Mouse (Mus musculus): Measurements from ENCODE around the gene Pcif1.
A peak's percentile ranks its signal among the peaks of the same experiment; 100 is the strongest.
"Not testable (repeated sequence)": the region's sequence is repeated elsewhere in the genome, so short reads cannot be mapped to it uniquely, and the experiment has no call there.

Pcif1 gene

DNA sequence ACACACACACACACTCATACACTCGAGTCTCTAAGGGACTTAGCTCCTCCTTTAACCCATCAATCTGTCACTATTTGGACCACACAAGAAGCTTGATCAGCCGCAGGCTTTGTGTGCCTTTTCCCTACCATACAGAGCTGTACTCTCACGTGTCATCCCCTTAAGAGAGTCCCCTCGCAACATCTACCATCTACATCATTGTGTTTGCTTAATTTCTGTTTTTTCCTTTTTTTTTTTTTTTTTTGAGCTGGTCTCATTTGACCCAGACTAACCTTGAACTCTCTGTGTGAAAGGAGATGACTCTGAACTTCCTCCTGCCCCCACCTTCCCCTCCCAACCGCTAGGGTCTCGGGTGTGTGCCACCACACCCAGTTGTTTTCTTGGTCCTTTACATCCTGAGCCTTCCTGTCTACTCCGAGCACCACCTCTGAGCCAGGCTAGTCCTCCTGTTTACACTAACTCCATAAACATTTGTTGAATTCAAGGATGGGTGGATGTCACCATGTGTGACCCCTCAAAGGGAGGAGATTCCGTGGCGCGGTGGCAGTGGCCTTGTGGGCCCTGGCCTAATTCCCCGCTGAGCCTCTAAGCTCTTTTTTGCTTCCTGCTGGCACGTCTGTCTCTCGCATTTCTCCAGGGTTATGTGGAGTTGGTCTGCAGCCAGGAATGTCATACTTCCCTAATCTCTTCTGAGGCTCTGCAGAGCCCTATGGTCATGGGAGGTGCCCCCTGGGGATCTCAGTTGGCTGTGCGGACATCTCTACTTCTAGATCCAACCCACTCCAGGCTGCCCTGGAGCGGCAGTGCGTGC, 12.2 kb upstream of the Pcif1 start:
- no peak for DNase-seq

DNA sequence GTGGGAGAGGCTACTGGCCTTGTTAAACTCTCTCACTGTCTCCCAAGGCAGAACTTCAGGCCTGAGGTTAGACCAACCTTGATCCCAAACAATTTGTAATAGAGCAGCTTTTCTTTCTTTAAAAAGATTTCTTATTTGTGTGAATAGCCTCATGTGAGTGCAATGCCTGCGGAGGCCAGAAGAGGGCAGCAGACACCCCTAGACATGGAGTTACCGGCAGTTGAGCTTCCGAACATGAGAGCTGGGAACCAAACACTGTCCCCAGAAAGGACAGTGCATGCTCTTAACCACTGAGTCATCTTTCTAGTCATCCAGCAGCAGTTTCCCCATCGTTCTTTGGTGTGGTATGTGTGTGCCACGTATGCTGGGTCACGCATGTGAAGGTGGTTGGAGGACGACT, 11.5 kb upstream of the Pcif1 start:
- no peak for DNase-seq

DNA sequence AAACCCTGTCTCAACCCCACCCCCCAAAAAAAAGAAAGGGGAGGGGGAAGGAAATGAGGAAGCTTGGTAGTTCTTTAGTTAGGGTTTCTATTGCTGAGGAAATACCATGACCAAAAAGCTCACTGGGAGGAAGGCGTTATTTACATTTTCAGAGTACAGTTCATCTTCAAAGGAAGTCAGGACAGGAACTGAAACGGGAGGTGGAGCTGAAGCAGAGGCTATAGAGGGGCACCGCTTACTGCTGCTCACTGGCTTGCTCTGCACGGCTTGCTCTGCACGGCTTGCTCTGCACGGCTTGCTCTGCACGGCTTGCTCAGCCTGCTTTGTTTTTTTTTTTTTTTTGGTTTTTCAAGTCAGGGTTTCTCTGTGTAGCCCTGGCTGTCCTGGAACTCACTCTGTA, 10.6 kb upstream of the Pcif1 start:
- DNase-seq, result no peak

DNA sequence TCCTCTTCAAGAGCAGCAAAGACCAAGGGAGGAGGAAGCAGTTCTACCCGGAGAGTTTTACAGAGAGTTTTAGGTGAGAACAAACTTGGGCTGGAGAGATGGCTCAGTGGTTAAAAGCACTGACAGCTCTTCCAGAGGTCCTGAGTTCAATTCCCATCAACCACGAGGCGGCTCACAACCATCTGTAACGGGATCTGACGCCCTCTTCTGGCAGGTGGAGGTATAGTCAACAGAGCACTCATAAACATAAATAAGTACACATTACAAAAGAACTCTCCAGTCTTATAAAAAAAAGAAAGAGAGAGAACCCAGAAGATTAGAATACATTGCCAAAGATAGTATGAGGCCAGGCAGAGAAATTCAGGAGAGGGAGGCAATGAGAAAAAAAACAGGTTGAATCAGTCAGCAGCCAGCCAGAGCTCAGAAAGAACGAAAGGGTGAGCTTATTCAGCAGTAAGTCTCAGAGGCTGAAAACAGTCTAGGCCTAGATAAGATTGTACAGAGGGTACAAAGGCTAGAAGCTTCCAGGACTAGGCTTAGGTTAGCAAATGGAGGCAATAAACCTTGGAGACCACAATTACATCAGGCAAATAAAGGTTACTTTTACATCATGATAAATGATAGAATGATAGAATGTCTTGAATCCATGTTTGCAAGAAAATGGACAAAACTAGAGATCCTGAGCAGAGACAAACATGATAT, 7.4 kb upstream of the Pcif1 start:
- no peak for DNase-seq

DNA sequence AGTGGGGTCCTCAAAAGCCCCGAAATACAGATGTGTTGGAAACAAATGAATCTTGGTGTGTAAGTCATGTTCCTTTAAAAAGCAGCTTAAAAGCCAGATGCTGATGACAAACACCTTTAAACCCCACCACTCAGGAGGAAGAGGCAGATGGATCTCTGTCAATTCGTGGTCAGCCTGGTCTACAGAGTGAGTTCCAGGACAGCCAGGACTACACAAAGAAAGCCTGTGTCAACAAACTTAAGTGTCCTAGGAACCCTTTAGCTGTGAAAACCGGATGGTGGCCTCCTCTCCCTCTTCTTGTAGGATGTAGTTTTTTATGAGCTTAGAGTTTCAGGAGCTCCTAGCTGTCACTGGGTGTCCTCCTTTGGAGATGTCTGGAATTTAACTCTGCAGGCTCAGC, 5.5 kb upstream of the Pcif1 start:
- no peak for DNase-seq

DNA sequence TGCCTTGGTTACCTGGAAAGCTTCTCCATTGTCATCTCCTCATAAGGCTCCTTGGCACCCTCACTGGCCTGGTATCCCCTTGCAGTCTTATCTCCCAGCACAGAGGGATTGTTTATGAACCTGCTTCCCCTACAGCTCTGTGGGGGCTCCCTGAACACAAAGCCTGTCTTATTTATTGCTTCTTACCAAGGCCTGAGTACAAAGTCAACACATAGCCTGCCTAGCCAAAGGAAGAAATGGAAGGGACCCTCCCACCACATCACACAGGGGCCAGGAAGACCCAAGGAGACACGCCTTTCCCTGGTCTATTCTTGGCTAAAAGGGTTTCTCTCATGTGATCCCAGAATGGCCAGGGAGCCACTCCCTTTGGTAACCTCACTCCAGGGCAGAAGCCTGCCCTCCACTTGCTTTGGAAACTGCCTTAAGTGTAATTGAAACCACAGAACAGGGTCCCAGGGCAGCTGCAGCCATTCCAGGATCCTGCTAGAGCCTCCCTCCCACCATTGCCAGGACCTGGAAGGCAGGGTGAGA, 4.8 kb upstream of the Pcif1 start:
- no peak for DNase-seq

DNA sequence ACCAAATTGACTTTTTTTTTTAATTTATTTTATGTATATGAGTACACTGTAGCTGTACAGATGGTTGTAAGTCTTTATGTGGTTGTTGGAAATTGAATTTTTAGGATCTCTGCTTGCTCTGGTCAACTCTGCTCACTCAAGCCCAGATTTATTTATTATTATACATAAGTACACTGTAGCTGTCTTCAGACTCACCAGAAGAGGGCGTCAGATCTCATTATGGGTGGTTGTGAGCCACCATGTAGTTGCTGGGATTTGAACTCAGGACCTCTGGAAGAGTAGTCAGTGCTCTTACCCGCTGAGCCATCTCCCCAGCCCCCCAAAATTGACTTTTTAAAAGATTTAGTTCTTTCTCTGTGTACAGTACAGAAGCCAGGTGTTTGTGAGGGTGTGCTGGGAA, 3.5 kb upstream of the Pcif1 start:
- DNase-seq, result not testable (repeated sequence)

DNA sequence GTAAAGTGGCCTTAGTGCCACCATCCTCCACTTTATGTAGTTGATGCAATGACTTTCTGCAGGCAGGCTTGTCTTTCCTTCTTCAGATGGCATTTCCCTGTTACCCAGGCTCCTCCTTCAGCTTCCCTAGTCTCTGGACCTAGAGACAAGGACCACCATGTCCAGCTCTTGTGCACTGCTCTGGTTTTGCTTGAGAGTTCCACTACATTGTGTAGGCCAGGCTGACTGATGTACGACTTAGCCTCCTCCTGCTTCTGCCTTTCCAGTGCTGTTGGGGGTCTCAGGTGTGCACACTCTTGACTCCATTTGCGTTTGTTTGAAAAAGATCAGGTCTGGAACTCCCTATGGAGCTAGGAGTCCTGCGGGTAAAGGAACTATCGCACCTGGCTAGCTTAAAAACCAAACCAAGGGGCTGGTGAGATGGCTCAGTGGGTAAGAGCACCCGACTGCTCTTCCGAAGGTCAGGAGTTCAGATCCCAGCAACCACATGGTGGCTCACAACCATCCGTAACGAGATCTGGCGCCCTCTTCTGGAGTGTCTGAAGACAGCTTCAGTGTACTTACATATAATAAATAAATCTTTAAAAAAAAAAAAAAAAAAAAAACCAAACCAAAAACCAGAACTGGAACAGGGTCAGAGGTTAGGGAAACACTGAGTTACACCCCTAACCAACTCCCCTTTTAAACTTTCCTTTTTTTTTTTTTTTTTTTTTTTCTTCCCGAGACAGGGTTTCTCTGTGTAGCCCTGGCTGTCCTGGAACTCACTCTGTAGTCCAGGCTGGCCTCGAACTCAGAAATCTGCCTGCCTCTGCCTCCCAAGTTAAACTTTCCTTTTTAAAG, 1.5 kb upstream of the Pcif1 start:
- peak; percentile 44 for DNase-seq

DNA sequence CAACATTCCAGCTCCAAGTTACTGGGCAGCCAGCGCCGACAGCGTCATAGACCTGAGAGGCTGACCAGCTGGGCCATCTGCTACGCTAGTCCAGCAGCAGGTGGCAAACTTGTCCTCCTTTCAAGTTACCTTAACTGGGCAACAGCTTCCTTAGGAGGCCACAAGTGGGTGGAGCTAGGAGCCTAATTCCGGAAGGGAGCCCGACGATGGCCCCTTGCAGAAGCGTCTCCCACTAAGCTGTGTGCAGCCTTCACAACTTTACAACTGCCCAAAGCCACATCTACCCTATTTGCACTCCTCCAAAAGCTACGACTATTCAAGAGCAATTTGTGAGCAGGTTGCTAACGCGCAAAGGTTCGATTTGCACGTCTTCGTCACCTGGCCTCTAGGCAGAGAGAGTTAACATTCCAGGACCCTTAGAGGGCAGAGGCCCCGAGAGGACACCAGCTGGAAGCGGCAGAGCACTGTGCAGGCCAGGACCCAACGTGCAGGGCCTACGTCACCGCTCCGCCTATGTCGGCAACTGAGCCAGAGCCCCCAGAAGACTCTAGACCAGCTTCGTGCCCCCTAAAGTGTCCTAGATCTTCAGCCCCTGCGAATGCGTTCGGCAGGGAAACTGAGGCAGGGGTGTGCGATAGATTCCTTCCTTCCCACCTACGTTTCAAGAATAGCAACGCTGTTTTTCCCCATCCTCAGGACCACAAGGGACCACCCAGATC, 436 bp upstream of the Pcif1 start:
- DNase-seq, result peak; percentile 87

DNA sequence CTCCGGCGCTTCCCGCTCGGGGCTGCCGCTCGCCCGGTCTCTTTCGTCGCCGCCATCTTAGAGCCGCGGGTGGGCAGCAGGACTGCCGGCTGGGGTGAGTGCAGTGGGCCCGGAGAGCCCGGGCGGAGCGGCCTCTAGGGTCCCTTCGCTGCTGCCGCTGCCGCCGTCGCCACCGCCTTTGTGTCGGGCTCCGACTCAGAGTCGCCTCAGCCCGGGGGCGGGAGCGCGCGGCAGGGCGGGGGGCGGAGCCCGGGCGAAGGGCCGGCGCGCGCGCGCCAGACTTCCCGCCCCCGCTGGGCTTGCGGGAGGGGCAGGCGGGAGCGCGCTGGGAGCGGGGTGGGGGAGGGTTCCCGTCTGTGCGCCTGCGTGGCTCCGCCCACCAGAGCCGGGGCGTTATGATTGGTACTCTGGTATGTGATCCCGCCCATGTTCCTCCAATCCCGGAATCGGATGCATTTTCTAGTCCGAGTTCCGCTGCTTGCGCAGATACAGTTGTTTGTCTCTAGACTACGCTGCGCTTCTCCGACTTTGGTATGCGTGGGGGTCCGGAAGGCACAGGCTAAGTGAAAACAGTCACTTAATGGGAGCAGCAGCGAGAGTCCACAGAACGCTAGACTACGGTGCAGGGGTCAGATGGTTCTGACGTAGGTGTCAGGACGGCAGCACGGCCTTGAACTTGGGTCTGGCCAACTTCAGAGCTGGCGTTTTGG, 619 bp downstream of the Pcif1 start:
- peak; percentile 95 for DNase-seq

DNA sequence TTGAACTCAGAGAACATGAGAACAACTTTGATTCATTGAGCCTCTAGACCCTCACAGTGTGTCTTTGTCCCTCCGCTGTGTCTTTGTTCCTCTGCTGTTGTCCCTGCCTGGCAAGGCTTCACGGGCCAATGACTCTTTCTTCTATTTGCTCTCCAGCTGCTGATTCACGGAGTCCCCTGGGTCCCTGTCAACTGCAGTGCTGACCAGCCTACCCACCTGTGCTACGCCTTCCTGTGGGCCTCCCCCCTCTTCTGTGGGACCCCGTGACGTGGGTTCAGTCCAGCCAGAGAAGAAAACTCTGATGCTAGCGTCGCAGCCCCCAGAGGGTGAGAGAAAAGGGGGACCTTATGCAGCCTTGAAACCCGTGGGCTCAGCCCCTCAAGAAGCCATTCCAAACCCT, 3.5 kb downstream of the Pcif1 start:
- peak; percentile 51 for DNase-seq

DNA sequence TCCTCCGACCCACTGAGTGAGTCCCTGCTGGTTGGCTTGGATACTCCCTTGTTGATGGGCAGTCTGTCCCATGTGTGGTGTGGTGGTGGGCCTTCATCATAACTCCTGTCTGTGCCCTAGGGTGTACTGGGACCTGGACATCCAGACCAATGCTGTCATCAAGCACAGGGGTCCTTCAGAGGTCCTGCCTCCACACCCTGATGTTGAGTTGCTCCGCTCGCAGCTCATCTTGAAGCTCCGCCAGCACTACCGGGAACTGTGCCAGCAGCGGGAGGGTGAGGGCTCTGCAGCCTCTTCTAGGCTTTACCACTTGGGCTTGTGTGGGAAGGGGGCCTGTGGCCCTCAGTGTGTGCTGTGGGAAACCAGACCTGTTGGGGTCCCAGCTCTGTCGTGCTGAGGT, 6.7 kb downstream of the Pcif1 start:
- peak; percentile 80 for DNase-seq

DNA sequence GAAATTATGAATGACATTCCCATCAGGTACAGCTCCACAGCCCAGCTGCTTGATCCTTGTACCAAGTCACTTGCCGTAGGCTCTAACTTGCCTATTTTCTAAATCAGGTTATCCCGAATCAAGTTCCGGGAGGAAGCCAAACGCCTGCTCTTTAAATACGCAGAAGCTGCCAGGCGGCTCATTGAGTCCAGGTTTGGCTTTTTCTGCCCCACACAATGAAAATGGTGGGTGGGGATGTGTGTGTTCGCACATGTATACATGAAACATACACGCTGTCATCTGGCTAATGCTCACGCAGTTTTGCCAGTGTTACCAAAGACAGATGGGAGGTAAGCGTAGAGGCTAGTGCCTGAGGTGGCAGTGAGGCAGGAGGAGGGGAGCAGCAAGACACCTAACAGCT, 7.5 kb downstream of the Pcif1 start:
- DNase-seq, result peak; percentile 20

DNA sequence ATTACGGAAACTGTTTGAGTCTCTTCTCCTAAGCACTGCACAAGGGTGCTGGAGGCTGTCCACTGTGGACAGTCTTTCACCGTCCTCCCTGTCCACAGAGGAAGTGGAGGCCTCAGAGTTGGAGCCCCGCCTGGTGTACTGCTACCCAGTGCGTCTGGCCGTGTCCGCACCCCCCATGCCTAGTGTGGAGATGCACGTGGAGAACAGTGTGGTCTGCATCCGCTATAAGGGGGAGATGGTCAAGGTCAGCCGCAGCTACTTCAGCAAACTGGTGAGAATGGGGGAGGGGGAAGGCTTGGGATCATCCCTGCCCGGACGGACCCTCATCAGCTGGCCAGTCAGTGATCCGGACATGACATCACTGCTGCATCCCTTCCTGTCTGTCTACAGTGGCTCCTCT, 9.9 kb downstream of the Pcif1 start:
- DNase-seq, result peak; percentile 56

DNA sequence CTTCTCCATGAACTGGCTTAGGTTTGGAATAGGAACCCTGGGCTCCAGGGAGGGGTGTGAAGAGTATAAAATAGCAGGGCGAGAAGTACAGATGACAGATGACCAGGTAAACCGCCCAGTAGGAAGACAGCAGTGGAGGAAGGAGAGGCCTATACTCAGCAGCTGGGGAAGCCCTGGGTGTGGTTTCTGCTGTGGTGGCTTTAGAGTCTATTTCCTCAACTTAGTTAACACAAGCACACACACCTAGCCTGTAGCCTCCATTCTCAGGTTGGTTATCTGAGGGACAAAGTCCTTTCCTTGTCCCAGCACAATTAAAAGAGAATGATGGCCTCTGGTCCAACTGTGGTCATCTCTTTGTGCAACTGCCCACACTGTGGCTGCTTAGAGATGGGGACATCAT, 10.9 kb downstream of the Pcif1 start:
- no peak for DNase-seq

DNA sequence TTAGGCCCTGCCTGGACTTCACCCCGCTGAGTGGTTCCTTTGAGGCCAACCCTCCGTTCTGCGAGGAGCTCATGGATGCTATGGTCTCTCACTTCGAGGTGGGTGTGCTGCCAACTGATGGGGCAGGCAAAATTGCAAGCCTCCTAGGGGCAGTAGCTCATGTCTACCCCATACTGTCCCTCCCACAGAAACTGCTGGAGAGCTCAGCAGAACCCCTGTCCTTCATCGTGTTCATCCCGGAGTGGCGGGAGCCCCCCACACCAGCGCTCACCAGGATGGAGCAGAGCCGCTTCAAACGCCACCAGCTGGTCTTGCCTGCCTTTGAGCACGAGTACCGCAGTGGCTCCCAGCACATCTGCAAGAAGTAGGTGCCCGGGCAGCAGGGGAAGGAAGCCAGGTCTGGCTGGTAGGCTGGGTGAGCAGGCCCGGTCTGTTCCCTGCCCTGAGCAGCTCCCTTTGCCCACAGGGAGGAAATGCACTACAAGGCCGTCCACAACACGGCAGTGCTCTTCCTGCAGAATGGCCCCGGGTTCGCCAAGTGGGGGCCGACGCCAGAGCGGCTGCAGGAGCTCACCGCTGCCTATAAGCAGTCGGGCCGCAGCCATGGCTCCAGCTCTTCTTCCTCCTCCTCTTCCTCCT, 11.4 kb downstream of the Pcif1 start:
- peak; percentile 48 for DNase-seq

DNA sequence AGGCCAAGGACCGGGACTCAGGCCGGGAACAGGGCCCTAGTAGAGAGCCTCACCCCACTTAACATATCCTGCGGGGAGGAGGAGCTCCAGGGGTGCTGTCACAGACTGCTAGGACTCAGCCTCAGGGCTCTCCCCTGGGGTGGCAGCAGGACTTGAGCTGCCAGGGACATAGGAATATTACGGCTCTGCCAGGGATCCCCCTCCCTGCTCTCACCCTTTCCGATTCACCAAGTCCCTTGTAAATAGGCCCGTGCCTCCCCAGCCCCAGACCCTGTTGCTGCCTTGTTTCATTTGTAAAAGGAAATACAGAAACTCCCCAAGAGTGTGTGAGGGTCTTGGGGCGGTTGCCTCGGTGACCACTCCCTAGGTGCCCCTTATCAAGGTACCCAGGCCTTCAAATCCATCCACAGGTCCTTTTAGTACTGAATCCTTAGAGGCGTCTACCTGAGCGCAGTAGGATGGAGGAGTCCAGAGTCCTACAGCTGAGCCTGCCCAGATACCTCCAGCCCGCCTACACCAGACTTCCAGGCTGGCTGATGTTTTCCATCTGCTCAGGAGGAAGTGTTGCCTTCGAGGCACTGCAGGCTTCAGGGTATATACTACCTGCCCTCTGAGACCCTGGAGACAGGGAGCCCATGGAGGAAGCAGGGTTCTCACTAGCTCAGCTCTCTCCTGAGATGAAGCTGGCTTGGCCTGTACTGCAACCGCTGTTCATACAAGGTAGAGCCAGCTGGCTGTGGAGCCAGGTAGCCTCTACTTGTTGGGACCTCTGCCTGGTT, 12.1 kb downstream of the Pcif1 start:
- DNase-seq, result peak; percentile 48

DNA sequence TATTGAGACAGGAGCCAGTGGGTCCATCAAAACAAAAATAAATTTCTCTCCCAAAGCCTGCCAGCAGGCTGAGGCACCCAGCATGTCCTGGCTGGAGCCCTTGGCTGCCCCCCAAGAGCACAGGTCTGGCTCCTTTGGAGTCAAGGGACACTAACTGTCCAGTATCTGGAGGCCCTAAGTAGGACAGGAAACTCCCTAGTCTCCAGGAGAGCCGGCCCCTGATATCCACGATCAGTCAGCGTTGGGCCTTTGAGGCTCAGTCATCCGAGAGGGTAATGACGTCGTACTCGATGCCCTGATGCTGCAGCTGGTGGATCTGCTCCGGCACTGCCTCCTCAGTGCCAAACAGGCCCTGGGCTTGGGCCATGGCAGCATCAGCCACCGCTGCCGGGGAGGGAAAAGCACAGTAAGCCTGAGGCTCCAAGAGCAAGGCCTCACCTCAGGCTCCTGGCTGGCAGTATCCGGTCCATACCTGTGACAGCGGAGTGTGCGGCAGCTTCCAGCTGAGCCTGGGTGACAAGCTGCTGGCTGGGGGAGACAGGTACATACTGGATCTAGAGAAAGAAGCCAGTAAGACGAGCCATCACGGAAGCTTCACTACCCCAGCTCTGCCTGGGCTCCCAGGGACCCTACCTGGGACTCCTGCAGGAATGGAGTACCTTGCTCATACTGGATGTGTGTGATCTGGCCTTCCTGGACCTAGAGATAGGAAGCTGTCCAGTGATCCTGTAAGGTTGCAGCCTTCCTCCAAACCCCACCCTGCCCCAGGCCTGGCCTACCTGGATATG, 13.0 kb downstream of the Pcif1 start:
- peak; percentile 80 for DNase-seq

DNA sequence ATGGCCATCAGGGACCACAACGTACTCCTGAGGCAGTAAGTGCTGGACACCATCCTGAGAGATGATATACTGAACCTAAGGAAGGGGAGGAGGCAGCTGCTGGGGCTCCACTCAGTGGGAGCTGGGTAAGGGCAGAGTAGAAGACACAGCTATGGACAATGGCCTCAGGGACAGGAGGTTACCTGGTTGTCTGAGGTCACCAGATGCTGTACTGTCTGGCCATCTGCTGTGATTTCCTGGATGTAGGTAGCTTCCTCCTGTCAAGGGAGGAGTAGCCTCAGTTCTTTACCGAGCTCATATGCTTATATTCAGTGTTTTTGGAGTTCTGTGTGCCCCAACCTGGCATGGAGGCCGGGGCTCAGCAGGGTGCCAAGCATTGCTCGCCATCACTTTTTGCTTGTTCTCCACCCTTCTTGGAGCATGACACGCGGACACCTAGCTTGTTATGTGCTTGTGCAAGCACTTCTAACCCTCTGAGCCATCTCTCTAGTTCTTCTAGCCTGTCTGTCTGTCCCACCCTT, 13.7 kb downstream of the Pcif1 start:
- DNase-seq, result peak; percentile 74

DNA sequence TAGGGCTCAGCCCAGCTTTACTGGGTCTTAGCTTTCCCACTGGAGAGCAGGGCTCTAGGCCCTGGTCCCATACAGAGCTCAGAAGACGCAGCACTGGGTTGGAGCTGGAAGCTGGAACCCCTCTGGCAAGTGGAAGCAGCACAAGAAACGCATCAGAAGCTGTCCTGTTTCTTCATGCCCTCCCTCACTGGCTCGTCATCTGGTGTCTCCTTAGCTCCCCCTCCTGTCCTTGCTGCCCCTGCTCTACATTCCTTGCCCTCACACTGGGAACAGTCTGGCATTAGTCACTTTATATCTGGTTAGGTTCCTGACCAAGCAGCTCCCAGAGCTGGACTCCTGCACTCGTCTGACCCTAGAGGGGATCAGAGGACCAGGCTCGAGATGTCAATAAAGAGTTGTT, 14.9 kb downstream of the Pcif1 start:
- DNase-seq, result no peak
